Mouse (Mus musculus): ENCODE measurements at regions not wholly inside any gene's neighbourhood (a gene's known extent, or its start where the extent isn't known, plus 50 kb on each side); places are given as distances from the start of the nearest gene placed in this dataset.

GRCm38 (mm10) chr4:67607166-67607565 is 779.8 kb downstream of the Tlr4 start:
- ATAC-seq: no peak
- Histone ChIP-seq H3K27ac (ENCODE audit: low read depth, low read length) (no peak overlapping the region), H3K4me3 (ENCODE audit: low read length) (no peak overlapping the region), H3K9me3 (ENCODE audit: control insufficient read depth, low read length) (no peaks in the 10 kb centered on the region), H3K36me3 (ENCODE audit: control insufficient read depth, insufficient read depth, low read length) (no peaks in the 10 kb centered on the region), H3K4me1 (ENCODE audit: control insufficient read depth, insufficient read depth, low read depth, low read length) (no peaks in the 10 kb centered on the region), H3K27me3 (replicated peaks; ENCODE audit: control insufficient read depth, insufficient read depth, low read length) (no peaks in the 10 kb centered on the region), H3K9ac (ENCODE audit: low read depth, low read length) (no peak overlapping the region), H3K4me2 (ENCODE audit: low read length) (no peak overlapping the region)

- Histone ChIP-seq H3K27ac (ENCODE audit: low read depth, low read length) (no peak overlapping the region), H3K4me1 (ENCODE audit: control insufficient read depth, insufficient read depth, low read depth, low read length) (no peaks in the 10 kb centered on the region), H3K4me2 (ENCODE audit: low read length) (no peak overlapping the region), H3K36me3 (ENCODE audit: control insufficient read depth, insufficient read depth, low read length) (no peaks in the 10 kb centered on the region), H3K9me3 (ENCODE audit: control insufficient read depth, low read length) (no peaks in the 10 kb centered on the region), H3K9ac (ENCODE audit: low read depth, low read length) (no peak overlapping the region), H3K27me3 (replicated peaks; ENCODE audit: control insufficient read depth, insufficient read depth, low read length) (no peaks in the 10 kb centered on the region), H3K4me3 (ENCODE audit: low read length) (no peak overlapping the region)
- peak; percentile 74 for ATAC-seq
- WGBS: 35% methylated on average over 5 of the region's 5 CpGs
Observed at GRCm38 (mm10) chr4:67614486-67615067, 787.2 kb downstream of the Tlr4 start.

GRCm38 (mm10) chr4:67626641-67627040 is 799.3 kb downstream of the Tlr4 start:
- Histone ChIP-seq H3K9ac (ENCODE audit: low read depth, low read length) (no peak overlapping the region), H3K4me3 (ENCODE audit: low read length) (no peak overlapping the region), H3K27me3 (replicated peaks; ENCODE audit: control insufficient read depth, insufficient read depth, low read length) (no peaks in the 10 kb centered on the region), H3K4me2 (ENCODE audit: low read length) (no peak overlapping the region), H3K4me1 (ENCODE audit: control insufficient read depth, insufficient read depth, low read depth, low read length) (no peaks in the 10 kb centered on the region), H3K9me3 (ENCODE audit: control insufficient read depth, low read length) (no peaks in the 10 kb centered on the region), H3K36me3 (ENCODE audit: control insufficient read depth, insufficient read depth, low read length) (no peaks in the 10 kb centered on the region), H3K27ac (ENCODE audit: low read depth, low read length) (no peak overlapping the region)
- ATAC-seq: no peak

- H3K4me2 ChIP-seq (ENCODE audit: low read length): no peak overlapping the region
- no peak for ATAC-seq
- H3K9me3 ChIP-seq (ENCODE audit: control insufficient read depth, low read length): no peaks in the 10 kb centered on the region
- H3K4me1 ChIP-seq (ENCODE audit: control insufficient read depth, insufficient read depth, low read depth, low read length): no peaks in the 10 kb centered on the region
- no peak overlapping the region for H3K27ac ChIP-seq (ENCODE audit: low read depth, low read length)
- H3K27me3 ChIP-seq (replicated peaks; ENCODE audit: control insufficient read depth, insufficient read depth, low read length): no peaks in the 10 kb centered on the region
- H3K36me3 ChIP-seq (ENCODE audit: control insufficient read depth, insufficient read depth, low read length): no peaks in the 10 kb centered on the region
- WGBS: 63% methylated on average over 2 of the region's 2 CpGs
- H3K4me3 ChIP-seq (ENCODE audit: low read length): no peak overlapping the region
- no peak overlapping the region for H3K9ac ChIP-seq (ENCODE audit: low read depth, low read length)
Observed at GRCm38 (mm10) chr4:67646090-67646489, 818.7 kb downstream of the Tlr4 start.

- Histone ChIP-seq H3K9me3 (ENCODE audit: control insufficient read depth, low read length) (no peaks in the 10 kb centered on the region), H3K4me3 (ENCODE audit: low read length) (no peak overlapping the region), H3K4me2 (ENCODE audit: low read length) (no peak overlapping the region), H3K9ac (ENCODE audit: low read depth, low read length) (no peak overlapping the region), H3K27ac (ENCODE audit: low read depth, low read length) (no peak overlapping the region), H3K27me3 (replicated peaks; ENCODE audit: control insufficient read depth, insufficient read depth, low read length) (no peaks in the 10 kb centered on the region), H3K36me3 (ENCODE audit: control insufficient read depth, insufficient read depth, low read length) (no peaks in the 10 kb centered on the region), H3K4me1 (ENCODE audit: control insufficient read depth, insufficient read depth, low read depth, low read length) (no peaks in the 10 kb centered on the region)
- WGBS: 43% methylated on average over 3 of the region's 3 CpGs
- no peak for ATAC-seq
Observed at GRCm38 (mm10) chr4:67662122-67662521, 834.7 kb downstream of the Tlr4 start.

GRCm38 (mm10) chr4:67673961-67674360 is 846.6 kb downstream of the Tlr4 start:
- Histone ChIP-seq H3K27ac (ENCODE audit: low read depth, low read length) (no peak overlapping the region), H3K9ac (ENCODE audit: low read depth, low read length) (no peak overlapping the region)
- ATAC-seq: no peak

GRCm38 (mm10) chr4:67677589-67677988 is 850.2 kb downstream of the Tlr4 start:
- H3K4me1 ChIP-seq (ENCODE audit: control insufficient read depth, insufficient read depth, low read depth, low read length): no peaks in the 10 kb centered on the region
- WGBS: 93% methylated on average over 1 of the region's 1 CpGs
- no peak overlapping the region for H3K27ac ChIP-seq (ENCODE audit: low read depth, low read length)
- no peaks in the 10 kb centered on the region for H3K36me3 ChIP-seq (ENCODE audit: control insufficient read depth, insufficient read depth, low read length)
- no peak overlapping the region for H3K9ac ChIP-seq (ENCODE audit: low read depth, low read length)
- ATAC-seq: no peak
- no peak overlapping the region for H3K4me3 ChIP-seq (ENCODE audit: low read length)
- H3K9me3 ChIP-seq (ENCODE audit: control insufficient read depth, low read length): no peaks in the 10 kb centered on the region; the same call in 1 of the 2 replicates
- no peak overlapping the region for H3K4me2 ChIP-seq (ENCODE audit: low read length)
- no peaks in the 10 kb centered on the region for H3K27me3 ChIP-seq (replicated peaks; ENCODE audit: control insufficient read depth, insufficient read depth, low read length)

More at GRCm38 (mm10) chr4:67673961-67674360, 846.6 kb downstream of the Tlr4 start:
- H3K27me3 ChIP-seq (replicated peaks; ENCODE audit: control insufficient read depth, insufficient read depth, low read length): no peaks in the 10 kb centered on the region
- H3K36me3 ChIP-seq (ENCODE audit: control insufficient read depth, insufficient read depth, low read length): no peaks in the 10 kb centered on the region
- H3K4me1 ChIP-seq (ENCODE audit: control insufficient read depth, insufficient read depth, low read depth, low read length): no peaks in the 10 kb centered on the region
- no peak overlapping the region for H3K4me2 ChIP-seq (ENCODE audit: low read length)
- WGBS: 65% methylated on average over 1 of the region's 1 CpGs
- no peaks in the 10 kb centered on the region; the same call in 1 of the 2 replicates for H3K9me3 ChIP-seq (ENCODE audit: control insufficient read depth, low read length)
- no peak overlapping the region for H3K4me3 ChIP-seq (ENCODE audit: low read length)

- H3K27ac ChIP-seq (ENCODE audit: low read depth, low read length): no peak overlapping the region
- no peaks in the 10 kb centered on the region for H3K4me1 ChIP-seq (ENCODE audit: control insufficient read depth, insufficient read depth, low read depth, low read length)
- no peak overlapping the region for H3K4me2 ChIP-seq (ENCODE audit: low read length)
- H3K27me3 ChIP-seq (replicated peaks; ENCODE audit: control insufficient read depth, insufficient read depth, low read length): no peaks in the 10 kb centered on the region
- no peak overlapping the region for H3K9ac ChIP-seq (ENCODE audit: low read depth, low read length)
- H3K9me3 ChIP-seq (ENCODE audit: control insufficient read depth, low read length): no peaks in the 10 kb centered on the region
- no peaks in the 10 kb centered on the region for H3K36me3 ChIP-seq (ENCODE audit: control insufficient read depth, insufficient read depth, low read length)
- H3K4me3 ChIP-seq (ENCODE audit: low read length): no peak overlapping the region
- ATAC-seq: no peak
Observed at GRCm38 (mm10) chr4:67698438-67698837, 871.1 kb downstream of the Tlr4 start.
